Mouse (Mus musculus) splenic B cell, adult 2 months (primary cell): ENCODE measurements around the gene Sbp.
"Not testable (repeated sequence)": the region's sequence is repeated elsewhere in the genome, so short reads cannot be mapped to it uniquely, and the experiment has no call there.

Experiments
- DNase-seq: peaks from one replicate; pipeline ENCODE4 v3.0.0-alpha.2; 2011; ENCODE audit warnings: low read depth, low spot score
- H3K27me3 ChIP-seq: 2 replicates; pipeline ENCODE4 v1.6.1; 2012; ENCODE audit warnings: mild to moderate bottlenecking, low read length, moderate library complexity, mixed read lengths; ENCODE audit not compliant: control insufficient read depth, poor library complexity, insufficient read depth, severe bottlenecking
- H3K36me3 ChIP-seq: 2 replicates; pipeline ENCODE4 v1.6.1; 2012; ENCODE audit warnings: mild to moderate bottlenecking, low read length, moderate library complexity, mixed read lengths; ENCODE audit not compliant: control insufficient read depth, poor library complexity, insufficient read depth, severe bottlenecking

The Sbp gene

GRCm38 (mm10) chr17:23941372-23941771 lies at the start of gene Sbp:
Gene Sbp, plus strand, starts transcription at chr17:23941672.
- Histone ChIP-seq H3K27me3 (no peaks in the 10 kb centered on the region), H3K36me3 (no peaks in the 10 kb centered on the region)
- DNase-seq = no peak

GRCm38 (mm10) chr17:23917158-23917557 lies 24.3 kb upstream of the Sbp start, which contains the start of gene Dcpp3:
Gene Dcpp3, plus strand, starts transcription at chr17:23917458.
- not testable (repeated sequence) for DNase-seq, H3K36me3 ChIP-seq, H3K27me3 ChIP-seq

- DNase-seq = peak; percentile 87
- Histone ChIP-seq H3K36me3 (no peaks in the 10 kb centered on the region), H3K27me3 (no peaks in the 10 kb centered on the region)
These were observed 16.9 kb upstream of the Sbp start for GRCm38 (mm10) chr17:23924531-23925007.

GRCm38 (mm10) chr17:23925090-23925493 lies 16.4 kb upstream of the Sbp start:
- no peaks in the 10 kb centered on the region for H3K36me3 ChIP-seq
- H3K27me3 ChIP-seq = no peaks in the 10 kb centered on the region
- peak; percentile 38 for DNase-seq

GRCm38 (mm10) chr17:23931157-23931556 lies 10.3 kb upstream of the Sbp start:
- no peaks in the 10 kb centered on the region for H3K27me3 ChIP-seq
- DNase-seq = no peak
- H3K36me3 ChIP-seq = no peaks in the 10 kb centered on the region

GRCm38 (mm10) chr17:23947486-23947885 lies 6.0 kb downstream of the Sbp start:
- H3K36me3 ChIP-seq, DNase-seq, H3K27me3 ChIP-seq: not testable (repeated sequence)

- H3K27me3 ChIP-seq = no peaks in the 10 kb centered on the region
- DNase-seq = no peak
- no peaks in the 10 kb centered on the region for H3K36me3 ChIP-seq
These were observed 7.6 kb downstream of the Sbp start for GRCm38 (mm10) chr17:23949068-23949467.

GRCm38 (mm10) chr17:23950828-23951227 lies 9.4 kb downstream of the Sbp start:
- H3K27me3 ChIP-seq, H3K36me3 ChIP-seq, DNase-seq: not testable (repeated sequence)

- Histone ChIP-seq H3K36me3 (no peaks in the 10 kb centered on the region), H3K27me3 (no peaks in the 10 kb centered on the region)
- no peak for DNase-seq
These were observed 13.7 kb downstream of the Sbp start, which contains the start of gene Sbpl for GRCm38 (mm10) chr17:23955174-23955573. Gene Sbpl, minus strand, starts transcription at chr17:23955274.

GRCm38 (mm10) chr17:23960084-23960738 lies 18.7 kb downstream of the Sbp start:
- H3K27me3 ChIP-seq = no peaks in the 10 kb centered on the region

GRCm38 (mm10) chr17:23961573-23962122 lies 20.2 kb downstream of the Sbp start:
- no peaks in the 10 kb centered on the region for H3K27me3 ChIP-seq
- no peak for DNase-seq
- no peaks in the 10 kb centered on the region for H3K36me3 ChIP-seq

More at GRCm38 (mm10) chr17:23960084-23960738, 18.7 kb downstream of the Sbp start:
- DNase-seq = peak; percentile 86
- H3K36me3 ChIP-seq = no peaks in the 10 kb centered on the region

- DNase-seq = no peak
- no peaks in the 10 kb centered on the region for H3K36me3 ChIP-seq
- no peaks in the 10 kb centered on the region for H3K27me3 ChIP-seq
These were observed 24.4 kb downstream of the Sbp start for GRCm38 (mm10) chr17:23965805-23966425.

- Histone ChIP-seq H3K27me3 (no peaks in the 10 kb centered on the region), H3K36me3 (no peaks in the 10 kb centered on the region)
- DNase-seq = peak; percentile 52
These were observed 25.4 kb downstream of the Sbp start for GRCm38 (mm10) chr17:23966658-23967401.

- no peaks in the 10 kb centered on the region for H3K27me3 ChIP-seq
- DNase-seq = no peak
- no peaks in the 10 kb centered on the region for H3K36me3 ChIP-seq
These were observed 27.3 kb downstream of the Sbp start for GRCm38 (mm10) chr17:23968780-23969179.

- Histone ChIP-seq H3K27me3 (no peaks in the 10 kb centered on the region), H3K36me3 (no peaks in the 10 kb centered on the region)
- peak; percentile 76 for DNase-seq
These were observed 27.8 kb downstream of the Sbp start for GRCm38 (mm10) chr17:23969231-23969630.
